Comparison of ENCODE assay signal across 9 mouse cellular contexts in the genomic region with DNA sequence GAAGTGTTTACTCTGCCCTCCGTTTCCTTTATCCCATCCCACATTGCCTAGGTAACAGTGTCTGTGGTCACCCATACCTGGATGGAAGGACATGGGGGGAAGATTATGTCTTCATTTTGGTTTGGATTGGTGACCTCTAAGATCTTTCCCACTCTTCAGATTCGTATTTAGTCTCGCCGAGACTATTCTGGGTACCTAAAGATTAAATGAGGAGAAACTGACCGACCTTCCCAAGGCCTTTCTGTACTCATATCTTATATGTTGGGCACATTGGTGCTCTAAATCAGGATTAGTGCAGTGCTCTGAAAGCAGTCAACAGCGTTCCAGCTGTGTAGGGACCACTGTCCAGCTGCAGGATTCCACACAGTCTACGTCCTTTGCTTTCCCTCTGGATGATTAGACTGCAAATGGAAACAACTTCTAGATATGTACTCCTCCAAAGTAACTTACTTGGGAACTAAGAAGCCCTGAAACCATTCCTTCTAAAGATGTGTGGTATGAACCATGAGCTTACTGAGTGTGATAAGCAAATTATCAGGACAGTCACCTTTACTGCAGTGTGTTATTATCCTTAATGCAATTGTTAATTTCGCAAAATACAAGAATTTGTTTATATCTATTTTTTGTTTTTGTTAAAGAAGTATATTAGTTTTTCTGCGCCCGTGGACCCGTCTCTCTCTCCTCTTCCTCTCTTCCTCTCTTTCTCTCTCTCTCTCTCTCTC. TPM values are rescaled to one million over a fixed set of nuclear protein-coding genes. Genes with fewer than 3 reads are reported as not detected.
DNase-seq lines count a peak whose midpoint lies in the region; ATAC-seq and TF ChIP-seq lines count a peak whose summit lies in the region.
"Had no signal": no experiment of that assay in that cellular context is flagged by ENCODE, and none has a peak within 500 bp of the region (broad histone marks: within the 10 kb centered on the region; RNA-seq: fewer than 3 reads in every experiment).

No protein-coding gene starts in this region.

- H3K9ac ChIP-seq in kidney, embryonic 14.5 days (ENCODE audit: low read depth, low read length): peak overlapping the region; percentile 99
- H3K9ac ChIP-seq in midbrain, embryonic 11.5 days (ENCODE audit: low read length): peak overlapping the region; percentile 95

- 0 out of 2 replicates have a peak, but pooled peaks have one; percentile 1 for ATAC-seq in kidney, embryonic 14.5 days (ENCODE audit: low FRiP score, low TSS enrichment)
- ATAC-seq in hematopoietic stem cell, adult 5-6 weeks (replicated peaks in 1 of 2; ENCODE audit: insufficient read depth in 1 of 2, low FRiP score in 2 of 2, low TSS enrichment in 1 of 2, low read depth in 1 of 2, poor library complexity in 2 of 2, severe bottlenecking in 2 of 2): peak; percentile 9 to 23; a peak in 2 of 4 replicates
- peak; percentile 12; the same call in 1 of the 2 replicates for ATAC-seq in midbrain, embryonic 11.5 days (ENCODE audit: low FRiP score)

- H3K4me3 ChIP-seq in kidney, embryonic 14.5 days (ENCODE audit: low read length): peak overlapping the region; percentile 75
- H3K4me3 ChIP-seq in bone marrow, adult 2 months (replicated peaks; ENCODE audit: control insufficient read depth, low read depth, low read length): peak overlapping the region; percentile 46
- H3K4me3 ChIP-seq in midbrain, embryonic 11.5 days (ENCODE audit: low read depth, low read length): peak overlapping the region; percentile 69

- H3K36me3 ChIP-seq in kidney, embryonic 14.5 days (ENCODE audit: control insufficient read depth, insufficient read depth, low read length): no peaks in the 10 kb centered on the region
- no peaks in the 10 kb centered on the region for H3K36me3 ChIP-seq in midbrain, embryonic 11.5 days (ENCODE audit: control insufficient read depth, insufficient read depth, low read length)

- peak overlapping the region; percentile 70 for H3K4me2 ChIP-seq in kidney, embryonic 14.5 days (replicated peaks; ENCODE audit: low read depth, low read length)
- H3K4me2 ChIP-seq in midbrain, embryonic 11.5 days: peak overlapping the region; percentile 64

- H3K27me3 ChIP-seq in kidney, embryonic 14.5 days (ENCODE audit: control insufficient read depth, insufficient read depth, low read length): no peaks in the 10 kb centered on the region
- H3K27me3 ChIP-seq in midbrain, embryonic 11.5 days (ENCODE audit: control insufficient read depth, insufficient read depth, low read length): no peaks in the 10 kb centered on the region

- H3K4me1 ChIP-seq in kidney, embryonic 14.5 days (ENCODE audit: control insufficient read depth, insufficient read depth, low read length): peaks cover 5% of the 10 kb centered on the region; the same call in 1 of the 2 replicates
- H3K4me1 ChIP-seq in bone marrow, adult 2 months (ENCODE audit: control insufficient read depth, insufficient read depth, low read length): no peaks in the 10 kb centered on the region; the same call in 1 of the 2 replicates
- H3K4me1 ChIP-seq in midbrain, embryonic 11.5 days (ENCODE audit: control insufficient read depth, insufficient read depth, low read length): peaks cover 5% of the 10 kb centered on the region

- TF ChIP-seq CTCF in bone marrow, adult 2 months (IDR thresholded peaks at IDR 0.05; ENCODE audit: control insufficient read depth, insufficient read depth, low read length): no peak

- DNase-seq in kidney, adult 9 months: no peak
- DNase-seq in midbrain, embryonic 11.5 days (ENCODE audit: low spot score, missing footprints): no peak
- DNase-seq in gastrocnemius, postnatal 25 days: no peak
- DNase-seq in right cerebral cortex, adult 2 months (ENCODE audit: low spot score in 2 of 2): no peak
- no peak for DNase-seq in left cerebral cortex, adult 8-10 months (ENCODE audit: low spot score in 2 of 2)

- H3K9me3 ChIP-seq in kidney, embryonic 14.5 days (ENCODE audit: control insufficient read depth, low read length): no peaks in the 10 kb centered on the region
- no peaks in the 10 kb centered on the region for H3K9me3 ChIP-seq in midbrain, embryonic 11.5 days (ENCODE audit: control insufficient read depth, low read length)

- TF ChIP-seq POLR2A in bone marrow, adult 2 months (IDR thresholded peaks at IDR 0.05; ENCODE audit: borderline replicate concordance, control insufficient read depth, low read depth, low read length): no peak

- peak overlapping the region; percentile 99 for H3K27ac ChIP-seq in kidney, embryonic 14.5 days (ENCODE audit: low read depth, low read length)
- no peak overlapping the region; the same call in 1 of the 2 replicates for H3K27ac ChIP-seq in bone marrow, adult 2 months (ENCODE audit: control insufficient read depth, insufficient read depth, low read depth, low read length, poor library complexity)
- H3K27ac ChIP-seq in midbrain, embryonic 11.5 days (ENCODE audit: low read depth, low read length): no peak overlapping the region

- 43% methylated on average over 11 of the region's 11 CpGs for WGBS in kidney, embryonic 14.5 days
- 33% methylated on average over 11 of the region's 11 CpGs for WGBS in bone marrow, adult 2 months
- 44% methylated on average over 11 of the region's 11 CpGs for WGBS in midbrain, embryonic 11.5 days

RNA-seq across cellular contexts. Expression of gene Aven, which starts 0.9 kb away (rescaled TPM):
- polyA plus RNA-seq in kidney, embryonic 14.5 days (2014; fragmentation: Nextera tagmentation; extraction: Ambion mirVana): 10.9 and 12.4 TPM in 2 replicates
- polyA plus RNA-seq in bone marrow, adult 2 months (2011; ENCODE audit: insufficient read depth, insufficient read length, low replicate concordance, missing spikeins): 8.0 and 11.1 TPM in 2 replicates
- total RNA-seq in hematopoietic stem cell, adult 5-6 weeks (2017): 27.4 and 40.3 TPM in 2 replicates
- polyA plus RNA-seq in midbrain, embryonic 11.5 days (2014; fragmentation: Nextera tagmentation; extraction: Ambion mirVana): 6.7 and 6.9 TPM in 2 replicates
- 10 to 100 TPM; 14.6 to 19.2 TPM for total RNA-seq in gastrocnemius, postnatal 25 days (2021)
- total RNA-seq in left cerebral cortex, adult 8-10 months (2022): 10 to 100 TPM; 10.1 to 14.8 (median 13.1) TPM

RNA-seq across cellular contexts. Expression of gene Chrm5, which starts 13.1 kb away (rescaled TPM):
- 0.20 and 0.22 TPM in 2 replicates for polyA plus RNA-seq in kidney, embryonic 14.5 days (2014; fragmentation: Nextera tagmentation; extraction: Ambion mirVana)
- polyA plus RNA-seq in bone marrow, adult 2 months (2011; ENCODE audit: insufficient read depth, insufficient read length, low replicate concordance, missing spikeins): not detected in 2 replicates
- not detected in 2 replicates for total RNA-seq in hematopoietic stem cell, adult 5-6 weeks (2017)
- not detected in 2 replicates for polyA plus RNA-seq in midbrain, embryonic 11.5 days (2014; fragmentation: Nextera tagmentation; extraction: Ambion mirVana)
- not detected for total RNA-seq in gastrocnemius, postnatal 25 days (2021)
- 1 to 10 TPM in 3 of 4 experiments, under 1 TPM in 1; 0.97 to 2.4 (median 1.7) TPM for total RNA-seq in left cerebral cortex, adult 8-10 months (2022)
- total RNA-seq: adrenal gland, adult 18-20 months had no signal

RNA-seq across cellular contexts. Expression of gene Emc7, which starts 38.9 kb away (rescaled TPM):
- 17.2 and 18.2 TPM in 2 replicates for polyA plus RNA-seq in kidney, embryonic 14.5 days (2014; fragmentation: Nextera tagmentation; extraction: Ambion mirVana)
- polyA plus RNA-seq in bone marrow, adult 2 months (2011; ENCODE audit: insufficient read depth, insufficient read length, low replicate concordance, missing spikeins): 2.9 and 4.7 TPM in 2 replicates
- 9.8 and 9.9 TPM in 2 replicates for total RNA-seq in hematopoietic stem cell, adult 5-6 weeks (2017)
- 11.2 and 12.0 TPM in 2 replicates for polyA plus RNA-seq in midbrain, embryonic 11.5 days (2014; fragmentation: Nextera tagmentation; extraction: Ambion mirVana)
- total RNA-seq in gastrocnemius, postnatal 25 days (2021): 10 to 100 TPM; 12.6 to 14.1 TPM
- 10 to 100 TPM; 48.2 to 52.6 (median 50.1) TPM for total RNA-seq in left cerebral cortex, adult 8-10 months (2022)
